Mouse (Mus musculus): ENCODE results near the gene Mmp20. TPM values are rescaled to one million over a fixed set of nuclear protein-coding genes. Genes with fewer than 3 reads are reported as not detected.

Mmp20 gene
- polyA plus RNA-seq (2012; ENCODE audit: insufficient read depth, insufficient read length, missing spikeins): not detected in 2 replicates

DNA sequence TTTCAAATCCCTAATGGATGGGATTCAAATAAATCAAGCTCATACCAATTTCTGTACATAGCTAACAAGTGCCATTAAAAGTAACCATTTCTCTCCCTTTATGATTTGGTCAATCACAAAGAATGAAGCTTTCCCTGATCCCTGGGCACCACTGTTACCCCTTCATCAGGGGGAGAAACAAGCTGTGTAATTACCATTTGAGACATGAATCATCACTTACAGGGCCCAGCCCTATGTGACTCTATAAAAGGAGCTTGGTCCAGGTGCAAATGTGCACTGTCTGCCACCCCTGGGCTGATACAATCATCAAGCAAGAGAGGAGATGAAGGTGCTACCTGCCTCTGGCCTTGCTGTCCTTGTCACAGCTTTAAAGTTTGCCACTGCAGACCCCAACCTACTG is at the start of gene Mmp20:
Mmp20 (plus strand) TSS at position 301 of the 400 bp plus-strand sequence.
- H3K4me1 ChIP-seq (ENCODE audit: control insufficient read depth, insufficient read depth, low read length): no peaks in the 10 kb centered on the region
- H3K4me3 ChIP-seq (ENCODE audit: insufficient read depth, low read length): no peak within 1 kb of the TSS
- TF ChIP-seq CTCF (IDR thresholded peaks at IDR 0.05; ENCODE audit: low read depth, low read length) (no peak), POLR2A (IDR thresholded peaks at IDR 0.05; ENCODE audit: borderline replicate concordance, low read depth, low read length) (no peak)
- no peak within 1 kb of the TSS for H3K27ac ChIP-seq (ENCODE audit: insufficient read depth, low read depth, low read length)

GRCm38 (mm10) chr9:7590063-7590462 is 38.0 kb upstream of the Mmp20 start:
- TF ChIP-seq CTCF (IDR thresholded peaks at IDR 0.05; ENCODE audit: low read depth, low read length) (no peak), POLR2A (IDR thresholded peaks at IDR 0.05; ENCODE audit: borderline replicate concordance, low read depth, low read length) (no peak)
- no peak overlapping the region for H3K27ac ChIP-seq (ENCODE audit: insufficient read depth, low read depth, low read length)
- H3K4me1 ChIP-seq (ENCODE audit: control insufficient read depth, insufficient read depth, low read length): peaks cover 16% of the 10 kb centered on the region
- no peak overlapping the region for H3K4me3 ChIP-seq (ENCODE audit: insufficient read depth, low read length)

- H3K4me3 ChIP-seq (ENCODE audit: insufficient read depth, low read length): no peak overlapping the region
- no peak overlapping the region for H3K27ac ChIP-seq (ENCODE audit: insufficient read depth, low read depth, low read length)
- H3K4me1 ChIP-seq (ENCODE audit: control insufficient read depth, insufficient read depth, low read length): peaks cover 16% of the 10 kb centered on the region
- TF ChIP-seq CTCF (IDR thresholded peaks at IDR 0.05; ENCODE audit: low read depth, low read length): no peak
- TF ChIP-seq POLR2A (IDR thresholded peaks at IDR 0.05; ENCODE audit: borderline replicate concordance, low read depth, low read length): no peak
Observed at GRCm38 (mm10) chr9:7593272-7593812, 34.7 kb upstream of the Mmp20 start.

DNA sequence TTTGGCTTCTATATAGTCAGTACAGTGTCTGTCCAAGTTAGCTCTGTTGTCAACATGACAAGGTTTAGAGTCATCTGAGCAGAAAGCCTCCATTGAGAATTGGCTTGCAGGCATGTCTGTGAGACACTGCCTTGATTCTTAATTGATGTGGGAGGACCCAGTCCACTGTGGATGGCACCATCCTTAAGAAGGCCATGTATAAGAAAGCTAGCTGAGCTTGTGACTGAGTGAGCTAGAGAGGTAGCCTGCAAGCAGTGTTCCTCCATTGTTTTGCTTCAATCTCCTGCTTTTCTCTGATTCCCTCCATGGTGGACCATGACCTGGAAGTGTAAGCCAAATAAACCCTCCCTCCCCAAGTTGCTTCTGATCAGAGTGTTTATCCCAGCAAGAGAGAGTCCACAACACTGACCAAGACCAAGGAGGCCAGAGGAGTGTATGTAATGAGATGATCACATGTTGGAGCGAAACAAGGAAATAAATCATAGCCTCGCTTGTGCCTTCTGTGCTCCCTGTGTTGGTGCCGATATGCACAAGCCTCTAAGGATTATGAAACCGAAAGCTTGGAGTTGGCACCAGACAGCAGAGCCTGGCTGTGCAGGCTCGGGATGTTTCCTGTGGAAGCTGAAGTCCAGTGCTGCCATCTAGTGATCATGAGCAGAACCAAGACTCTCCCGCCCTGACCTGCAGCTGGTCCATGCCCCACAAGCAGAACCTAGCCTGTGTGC is 33.1 kb upstream of the Mmp20 start:
- peak overlapping the region; percentile 38 for H3K4me3 ChIP-seq (ENCODE audit: insufficient read depth, low read length)
- H3K4me1 ChIP-seq (ENCODE audit: control insufficient read depth, insufficient read depth, low read length): peaks cover 16% of the 10 kb centered on the region
- peak overlapping the region; percentile 80 for H3K27ac ChIP-seq (ENCODE audit: insufficient read depth, low read depth, low read length)
- TF ChIP-seq POLR2A (IDR thresholded peaks at IDR 0.05; ENCODE audit: borderline replicate concordance, low read depth, low read length) (no peak), CTCF (IDR thresholded peaks at IDR 0.05; ENCODE audit: low read depth, low read length) (no peak)

DNA sequence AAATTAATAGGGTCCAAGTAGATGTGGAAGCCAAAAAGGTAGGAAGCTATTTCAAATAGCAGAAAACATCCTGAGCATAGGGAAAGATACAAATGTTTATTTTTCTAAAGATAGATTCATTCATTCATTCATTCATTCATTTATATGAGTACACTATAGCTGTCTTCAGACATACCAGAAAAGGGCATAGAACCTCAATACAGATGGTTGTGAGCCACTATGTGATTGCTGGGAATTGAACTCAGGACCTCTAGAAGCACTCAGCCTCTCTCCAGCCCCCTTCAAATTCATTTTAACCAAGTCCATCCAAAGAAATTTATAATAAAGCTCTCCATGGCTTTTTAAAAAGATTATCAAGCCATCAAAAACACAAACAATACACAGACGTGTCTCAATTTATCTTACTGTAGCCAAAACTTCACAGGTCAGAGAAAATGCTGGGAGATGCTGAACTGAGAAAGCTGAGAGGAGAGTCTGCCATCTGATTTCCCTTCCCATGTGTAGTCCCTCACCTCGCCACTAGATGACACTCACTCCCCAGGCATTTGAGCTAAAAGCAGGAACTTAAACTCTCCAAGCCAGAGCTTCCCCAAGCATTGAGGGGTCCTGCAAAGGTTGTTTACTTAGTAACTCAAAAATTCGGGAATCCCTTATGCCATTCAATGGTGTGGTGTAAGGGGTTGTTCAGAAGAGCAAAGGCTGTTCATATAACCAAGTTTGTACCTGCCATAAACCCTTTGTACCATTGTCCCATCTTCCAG is 24.9 kb upstream of the Mmp20 start:
- Histone ChIP-seq H3K4me1 (ENCODE audit: control insufficient read depth, insufficient read depth, low read length) (no peaks in the 10 kb centered on the region), H3K4me3 (ENCODE audit: insufficient read depth, low read length) (no peak overlapping the region), H3K27ac (ENCODE audit: insufficient read depth, low read depth, low read length) (no peak overlapping the region)
- TF ChIP-seq POLR2A (IDR thresholded peaks at IDR 0.05; ENCODE audit: borderline replicate concordance, low read depth, low read length): no peak
- peak; percentile 74 for TF ChIP-seq CTCF (IDR thresholded peaks at IDR 0.05; ENCODE audit: low read depth, low read length)

DNA sequence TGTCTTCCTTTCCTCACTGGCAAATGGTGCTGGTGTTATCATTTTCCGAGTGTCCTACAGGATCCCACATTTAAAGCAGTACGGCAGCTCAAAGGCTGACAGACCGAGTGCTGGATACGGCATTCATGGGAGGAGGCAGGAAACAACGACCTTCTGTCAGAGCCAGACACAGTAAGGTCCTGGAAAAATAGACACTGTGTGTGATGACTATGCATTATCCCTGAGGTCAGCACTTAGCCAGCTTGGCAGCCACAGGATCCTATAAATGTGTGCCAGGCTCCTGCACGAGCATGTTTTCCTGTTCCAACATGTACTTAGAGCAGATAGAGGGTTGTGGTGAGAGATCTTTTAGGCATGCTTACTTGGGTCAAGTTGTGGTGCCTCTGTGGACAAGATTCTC is 24.0 kb upstream of the Mmp20 start:
- Histone ChIP-seq H3K27ac (ENCODE audit: insufficient read depth, low read depth, low read length) (no peak overlapping the region), H3K4me3 (ENCODE audit: insufficient read depth, low read length) (no peak overlapping the region), H3K4me1 (ENCODE audit: control insufficient read depth, insufficient read depth, low read length) (no peaks in the 10 kb centered on the region)
- no peak for TF ChIP-seq CTCF (IDR thresholded peaks at IDR 0.05; ENCODE audit: low read depth, low read length)
- no peak for TF ChIP-seq POLR2A (IDR thresholded peaks at IDR 0.05; ENCODE audit: borderline replicate concordance, low read depth, low read length)

- no peak for TF ChIP-seq CTCF (IDR thresholded peaks at IDR 0.05; ENCODE audit: low read depth, low read length)
- TF ChIP-seq POLR2A (IDR thresholded peaks at IDR 0.05; ENCODE audit: borderline replicate concordance, low read depth, low read length): no peak
- H3K27ac ChIP-seq (ENCODE audit: insufficient read depth, low read depth, low read length): no peak overlapping the region
- H3K4me3 ChIP-seq (ENCODE audit: insufficient read depth, low read length): no peak overlapping the region
- no peaks in the 10 kb centered on the region for H3K4me1 ChIP-seq (ENCODE audit: control insufficient read depth, insufficient read depth, low read length)
Observed at GRCm38 (mm10) chr9:7605638-7606037, 22.4 kb upstream of the Mmp20 start.

DNA sequence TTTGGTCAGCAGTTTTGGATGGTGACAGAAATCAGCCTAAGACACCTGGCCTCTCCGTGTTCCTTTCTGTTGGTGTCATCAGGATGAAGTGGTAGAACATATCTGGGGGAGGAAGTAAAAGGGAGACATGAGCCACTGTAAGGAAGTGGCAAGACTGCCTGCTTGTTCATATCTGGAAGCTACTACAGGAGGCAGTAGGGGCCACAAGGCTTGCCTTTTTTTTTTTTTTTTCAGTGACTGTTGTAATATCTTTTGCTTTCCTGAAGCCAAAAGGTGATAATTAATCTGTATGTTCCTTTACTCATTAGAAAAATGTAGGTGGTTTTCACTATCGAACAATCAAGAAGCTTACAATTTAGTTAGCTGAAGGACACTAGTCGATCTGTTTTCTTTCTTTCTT is 5.4 kb upstream of the Mmp20 start:
- no peak overlapping the region for H3K4me3 ChIP-seq (ENCODE audit: insufficient read depth, low read length)
- no peak for TF ChIP-seq CTCF (IDR thresholded peaks at IDR 0.05; ENCODE audit: low read depth, low read length)
- no peak for TF ChIP-seq POLR2A (IDR thresholded peaks at IDR 0.05; ENCODE audit: borderline replicate concordance, low read depth, low read length)

DNA sequence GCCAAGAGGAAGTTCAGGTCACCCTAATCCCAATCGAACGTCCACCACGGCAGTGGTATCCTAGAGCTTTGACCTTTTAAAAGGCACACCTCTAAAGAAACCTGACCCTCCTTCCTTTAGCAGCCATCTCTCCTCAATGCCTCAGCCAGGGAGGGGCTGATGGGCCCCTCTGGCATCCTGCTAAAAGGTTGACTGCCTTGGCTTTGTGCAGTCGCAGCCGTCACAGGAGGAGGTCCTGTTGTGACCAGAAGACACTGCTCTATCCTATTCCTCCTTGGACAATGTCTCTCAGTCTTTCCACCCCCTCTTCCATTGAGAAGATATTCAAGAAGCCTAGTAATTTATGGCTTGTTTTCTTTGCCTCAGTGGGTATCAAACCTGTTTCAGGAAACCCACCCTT is 5.9 kb downstream of the Mmp20 start:
- Histone ChIP-seq H3K4me3 (ENCODE audit: insufficient read depth, low read length) (no peak overlapping the region), H3K4me1 (ENCODE audit: control insufficient read depth, insufficient read depth, low read length) (no peaks in the 10 kb centered on the region), H3K27ac (ENCODE audit: insufficient read depth, low read depth, low read length) (no peak overlapping the region)
- TF ChIP-seq CTCF (IDR thresholded peaks at IDR 0.05; ENCODE audit: low read depth, low read length) (no peak), POLR2A (IDR thresholded peaks at IDR 0.05; ENCODE audit: borderline replicate concordance, low read depth, low read length) (no peak)

More for the DNA sequence above, 5.4 kb upstream of the Mmp20 start:
- Histone ChIP-seq H3K27ac (ENCODE audit: insufficient read depth, low read depth, low read length) (no peak overlapping the region), H3K4me1 (ENCODE audit: control insufficient read depth, insufficient read depth, low read length) (no peaks in the 10 kb centered on the region)

GRCm38 (mm10) chr9:7647901-7648300 is 19.9 kb downstream of the Mmp20 start:
- TF ChIP-seq POLR2A (IDR thresholded peaks at IDR 0.05; ENCODE audit: borderline replicate concordance, low read depth, low read length) (no peak), CTCF (IDR thresholded peaks at IDR 0.05; ENCODE audit: low read depth, low read length) (no peak)
- no peaks in the 10 kb centered on the region for H3K4me1 ChIP-seq (ENCODE audit: control insufficient read depth, insufficient read depth, low read length)
- no peak overlapping the region for H3K4me3 ChIP-seq (ENCODE audit: insufficient read depth, low read length)
- H3K27ac ChIP-seq (ENCODE audit: insufficient read depth, low read depth, low read length): no peak overlapping the region
